Mouse (Mus musculus): Measurements from ENCODE around the gene Nos2. TPM values are rescaled to one million over a fixed set of nuclear protein-coding genes. Genes with fewer than 3 reads are reported as not detected.
A peak's percentile ranks its signal among the peaks of the same experiment; 100 is the strongest.

Nos2 gene
- total RNA-seq, 2 experiments from 2014 or later: 1.7 to 2.7 TPM

DNA sequence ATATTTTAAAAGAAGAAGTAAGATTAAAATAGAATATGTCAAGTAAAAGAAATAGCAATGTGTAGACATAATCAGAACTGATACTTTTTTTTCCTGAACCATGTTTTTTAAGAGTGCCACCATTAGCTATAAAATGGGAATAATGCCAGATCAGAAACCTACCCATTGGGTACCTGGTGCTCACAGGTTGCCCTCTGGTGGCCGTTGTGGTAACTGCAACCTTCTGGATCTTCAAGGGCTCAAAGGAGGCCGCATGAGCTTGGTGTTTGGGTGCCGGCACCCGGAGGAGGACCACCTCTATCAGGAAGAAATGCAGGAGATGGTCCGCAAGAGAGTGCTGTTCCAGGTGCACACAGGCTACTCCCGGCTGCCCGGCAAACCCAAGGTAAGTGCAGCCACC is 35.7 kb downstream of the Nos2 start:
- peak; percentile 30 to 36 for DNase-seq (ENCODE audit: low spot score in 2 of 2)

DNA sequence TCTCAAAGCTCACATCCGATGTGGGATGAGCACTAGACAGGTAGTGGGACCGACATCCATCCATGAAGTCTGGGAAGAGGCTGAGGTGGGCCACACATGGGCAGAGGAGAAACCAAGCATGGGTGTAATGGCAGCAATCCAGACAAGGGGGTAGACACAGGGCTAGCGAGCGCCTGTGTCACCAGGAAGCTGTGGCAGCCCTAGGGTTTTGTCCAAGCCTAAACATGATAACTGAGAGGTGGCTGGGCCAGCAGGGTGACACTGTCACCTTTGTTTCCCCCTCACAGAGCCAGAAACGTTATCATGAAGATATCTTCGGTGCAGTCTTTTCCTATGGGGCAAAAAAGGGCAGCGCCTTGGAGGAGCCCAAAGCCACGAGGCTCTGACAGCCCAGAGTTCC is 38.8 kb downstream of the Nos2 start:
- no peak for DNase-seq (ENCODE audit: low spot score in 2 of 2)

DNA sequence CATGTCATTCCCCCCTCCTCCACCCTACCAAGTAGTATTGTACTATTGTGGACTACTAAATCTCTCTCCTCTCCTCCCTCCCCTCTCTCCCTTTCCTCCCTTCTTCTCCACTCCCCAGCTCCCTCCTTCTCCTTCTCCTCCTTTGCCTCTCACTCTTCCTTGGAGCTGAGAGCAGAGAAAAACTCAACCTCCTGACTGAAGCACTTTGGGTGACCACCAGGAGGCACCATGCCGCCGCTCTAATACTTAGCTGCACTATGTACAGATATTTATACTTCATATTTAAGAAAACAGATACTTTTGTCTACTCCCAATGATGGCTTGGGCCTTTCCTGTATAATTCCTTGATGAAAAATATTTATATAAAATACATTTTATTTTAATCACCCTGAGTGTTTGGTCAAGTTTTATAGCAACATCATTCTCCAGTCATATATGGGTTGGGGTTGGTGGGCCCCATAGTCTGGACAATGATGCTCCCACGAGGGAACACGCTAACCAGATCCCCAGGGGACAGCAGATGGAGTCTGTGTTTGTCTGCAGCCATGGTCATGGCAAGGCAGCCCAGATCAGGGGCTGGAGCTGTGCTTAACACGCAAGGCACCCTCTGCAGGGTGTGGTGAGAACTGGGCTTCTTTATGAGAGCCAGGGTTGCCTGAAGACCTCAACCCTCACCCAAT is 39.4 kb downstream of the Nos2 start:
- DNase-seq (ENCODE audit: low spot score in 2 of 2): no peak

DNA sequence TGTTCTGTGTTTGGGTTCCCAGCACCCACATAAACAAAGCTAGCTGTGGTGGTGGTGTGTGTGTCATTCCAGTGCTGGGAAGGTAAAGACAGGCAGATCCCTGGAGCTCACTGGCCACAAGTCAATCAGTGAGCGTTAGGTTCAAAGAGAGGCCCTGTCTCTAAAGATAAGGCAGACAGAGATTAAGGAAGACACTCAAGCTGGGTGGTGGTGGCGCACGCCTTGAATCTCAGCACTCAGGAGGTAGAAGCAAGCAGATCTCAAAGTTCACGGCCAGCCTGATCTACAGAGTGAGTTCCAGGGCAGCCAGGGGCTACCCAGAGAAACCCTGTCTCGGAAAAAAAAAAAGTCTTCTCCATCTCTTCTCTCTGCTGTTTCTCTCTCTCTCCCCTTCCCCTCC is 40.6 kb downstream of the Nos2 start:
- no peak for DNase-seq (ENCODE audit: low spot score in 2 of 2)

DNA sequence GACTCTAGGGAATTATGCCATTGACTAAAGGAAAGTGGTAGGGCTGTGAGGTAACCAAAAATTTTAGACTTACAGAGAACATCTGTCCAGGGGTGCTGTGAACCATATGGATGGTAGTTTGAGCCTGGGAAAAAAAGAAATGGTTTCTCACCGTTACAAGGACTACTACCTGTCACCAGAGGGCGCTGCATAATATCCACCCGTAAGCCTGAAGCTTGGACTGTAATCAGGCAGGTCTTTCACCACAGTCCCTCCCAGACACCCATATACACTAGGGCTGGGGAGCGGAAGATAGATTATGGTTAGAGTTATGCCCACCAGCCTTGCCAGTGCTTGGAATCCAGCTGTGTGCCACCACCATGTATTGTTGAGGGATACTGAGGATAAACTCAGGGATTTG is 46.8 kb downstream of the Nos2 start:
- peak in 1 of 2 experiments; percentile 34 for DNase-seq (ENCODE audit: low spot score in 2 of 2)

DNA sequence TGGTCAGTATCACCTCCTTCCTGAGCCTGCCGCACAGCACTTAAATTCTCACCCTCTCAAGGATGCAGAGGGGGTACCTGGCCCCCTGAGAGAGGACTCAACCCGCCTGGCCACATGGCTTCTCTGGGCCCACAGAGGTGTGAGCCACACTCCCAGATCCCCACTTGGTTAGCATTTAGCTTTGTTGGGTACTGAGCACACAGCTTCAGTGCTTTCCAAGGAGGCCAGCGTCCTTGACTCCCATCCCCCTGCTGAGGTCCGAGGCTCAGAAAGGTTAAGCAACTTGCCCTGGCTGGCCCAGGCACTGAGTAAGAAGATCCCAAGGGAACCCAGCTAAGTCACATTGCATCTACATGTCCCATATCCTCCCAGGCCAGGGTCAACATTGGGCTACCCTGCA is 47.5 kb downstream of the Nos2 start:
- DNase-seq (ENCODE audit: low spot score in 2 of 2): no peak

DNA sequence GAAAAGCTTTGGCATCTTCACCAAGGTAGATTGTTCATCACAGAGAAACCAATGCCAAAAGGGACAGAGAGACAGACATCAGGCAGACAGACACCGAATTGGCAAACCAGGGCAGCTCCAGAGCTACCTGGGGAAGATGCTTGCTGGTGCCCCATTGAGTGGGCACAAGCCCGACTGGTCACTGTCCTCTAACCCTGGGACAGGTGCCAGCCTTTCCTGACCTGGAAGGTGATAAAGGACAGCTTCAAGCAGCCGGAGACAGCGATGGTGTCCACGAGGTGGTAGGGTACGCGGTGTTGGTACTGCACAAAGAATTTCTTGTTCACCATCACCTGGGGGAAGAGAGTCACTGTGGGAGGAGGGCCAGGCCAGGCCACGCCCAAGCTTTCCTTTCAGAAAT is 50.5 kb downstream of the Nos2 start:
- no peak for DNase-seq (ENCODE audit: low spot score in 2 of 2)

DNA sequence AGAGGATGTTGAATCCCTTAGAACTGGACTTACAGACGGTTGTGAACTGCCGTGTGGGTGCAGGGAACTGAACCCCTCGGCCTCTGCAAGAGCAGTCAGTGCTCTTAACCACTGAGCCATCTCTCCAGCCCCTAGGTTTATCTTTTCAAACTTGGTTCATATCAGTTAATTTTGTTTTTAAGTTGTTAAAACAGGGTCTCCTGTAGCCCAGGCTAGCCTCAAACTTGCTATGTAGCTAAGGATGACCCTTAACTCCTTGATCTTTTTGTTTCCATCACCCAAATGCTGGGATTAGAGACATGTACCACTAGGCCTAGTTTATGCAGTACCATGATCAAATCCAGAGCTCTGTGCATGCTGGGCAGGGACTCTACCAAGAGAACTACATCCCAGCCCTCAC is 51.2 kb downstream of the Nos2 start:
- no peak for DNase-seq (ENCODE audit: low spot score in 2 of 2)

DNA sequence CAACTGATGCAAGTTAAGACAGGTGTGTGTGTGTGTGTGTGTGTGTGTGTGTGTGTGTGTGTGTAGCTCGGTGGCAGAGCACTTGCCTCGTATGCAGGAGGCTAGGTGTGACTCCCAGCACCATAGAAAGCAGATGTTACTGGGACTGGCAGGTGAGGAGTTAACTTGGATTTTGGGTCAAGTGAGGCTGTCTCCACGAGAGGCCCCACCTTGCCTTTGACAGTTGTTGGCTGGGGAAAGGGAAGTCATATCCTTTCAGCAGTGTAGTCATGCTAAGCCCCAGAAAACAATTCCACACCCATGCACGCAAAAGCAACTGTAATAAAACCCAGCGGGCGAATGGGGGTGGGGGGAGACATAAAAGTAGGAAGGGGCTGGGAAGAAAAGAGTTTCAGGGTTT is 51.7 kb downstream of the Nos2 start:
- no peak for DNase-seq (ENCODE audit: low spot score in 2 of 2)

DNA sequence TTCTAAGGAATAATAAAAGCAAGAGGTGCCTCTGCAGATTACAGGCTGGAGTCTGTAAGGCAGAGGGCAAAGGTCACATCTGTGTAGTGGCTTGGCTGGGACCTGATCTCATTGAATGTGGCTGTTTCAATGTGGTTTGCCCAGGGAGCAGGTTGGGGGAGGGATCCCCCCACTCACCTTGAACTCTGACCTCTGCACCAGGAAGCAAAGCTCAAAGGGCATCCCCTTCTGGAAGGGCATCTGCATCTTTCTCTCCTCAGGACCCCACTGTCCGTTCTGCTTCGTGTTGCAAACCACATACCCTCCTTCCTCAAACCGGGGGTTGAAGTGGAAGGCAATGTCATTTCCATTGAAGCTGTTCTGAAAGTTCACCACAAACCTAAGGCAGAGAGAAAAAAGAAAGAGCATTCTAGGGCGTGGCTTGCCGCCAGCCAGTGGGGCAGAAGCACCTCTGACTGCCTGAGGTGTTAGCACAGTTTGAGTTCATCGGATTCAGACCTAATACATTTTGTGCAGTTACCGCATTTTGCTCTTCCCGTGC is 52.3 kb downstream of the Nos2 start:
- no peak for DNase-seq (ENCODE audit: low spot score in 2 of 2)

DNA sequence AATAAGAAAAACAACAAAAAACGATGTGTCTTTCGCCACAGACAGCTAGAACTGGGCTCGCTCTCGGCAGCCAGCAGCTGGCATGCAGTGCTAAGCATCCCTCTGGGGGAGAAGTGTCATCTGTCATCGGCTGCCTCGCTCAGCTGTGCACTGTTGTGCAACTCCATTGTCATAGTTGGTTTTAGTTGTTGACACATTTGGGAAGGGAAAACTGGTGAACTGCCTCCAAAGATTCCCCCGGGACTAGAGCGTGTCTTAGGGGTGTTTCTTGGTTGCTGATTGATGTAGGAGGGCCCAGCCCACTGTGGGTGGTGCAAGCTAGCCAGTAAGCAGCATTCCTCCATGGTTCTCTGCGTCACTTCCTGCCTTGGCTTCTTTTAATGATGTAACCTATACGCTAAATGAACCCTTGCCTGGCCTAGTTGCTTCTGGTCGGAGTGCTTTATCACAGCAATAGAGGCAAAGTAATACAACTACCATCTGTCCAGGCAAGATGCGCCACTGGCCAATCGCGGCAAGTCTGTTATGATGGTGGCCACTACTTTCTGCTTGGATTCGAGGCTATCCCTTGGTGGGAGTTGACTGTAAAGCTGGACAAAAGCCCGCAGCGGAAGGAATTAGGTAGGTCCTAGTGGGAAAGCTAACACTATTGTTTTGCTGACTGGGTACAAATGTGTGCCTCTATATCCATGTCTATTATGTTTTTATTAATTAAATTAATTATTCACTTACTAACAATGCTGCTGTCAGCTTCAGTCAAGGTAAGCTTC is 53.0 kb downstream of the Nos2 start:
- DNase-seq (ENCODE audit: low spot score in 2 of 2): no peak

DNA sequence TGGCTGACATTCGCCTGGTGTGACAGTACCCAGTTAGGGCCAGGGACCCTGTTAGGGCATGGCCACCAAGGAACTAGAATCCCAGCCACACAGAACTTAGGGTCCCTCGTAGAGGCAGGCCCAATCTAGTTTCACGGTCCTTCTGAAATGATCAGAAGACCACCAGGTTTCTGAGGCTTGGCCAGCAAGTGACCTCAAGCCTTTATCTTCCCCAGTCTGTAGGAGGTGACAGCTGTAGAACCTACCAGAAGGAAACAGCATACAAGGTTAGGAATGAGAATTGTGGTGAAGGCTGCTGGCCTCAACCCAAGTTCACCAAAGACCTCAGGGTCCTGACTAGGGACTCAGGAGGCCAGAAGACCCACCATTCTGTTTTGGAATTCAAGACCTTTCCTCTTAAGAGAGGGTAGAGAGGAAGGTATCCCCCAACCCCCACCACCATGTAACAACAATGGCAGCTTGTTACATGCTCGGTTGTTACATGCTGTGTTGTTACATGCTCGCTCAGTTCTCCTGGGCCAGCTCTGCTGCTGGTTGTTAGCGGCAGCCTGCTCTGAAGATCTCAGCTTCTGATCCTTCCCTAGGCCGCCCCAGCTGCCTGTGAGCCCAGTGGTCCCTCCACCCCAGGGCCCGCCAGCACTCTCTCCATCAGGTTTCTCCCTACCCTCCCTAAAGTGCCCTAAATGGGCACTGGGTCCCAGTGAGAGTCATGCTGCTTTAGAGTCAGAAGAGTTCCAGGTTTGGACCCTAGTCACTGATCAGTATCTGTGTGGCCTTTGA is 56.3 kb downstream of the Nos2 start:
- DNase-seq (ENCODE audit: low spot score in 2 of 2): no peak

DNA sequence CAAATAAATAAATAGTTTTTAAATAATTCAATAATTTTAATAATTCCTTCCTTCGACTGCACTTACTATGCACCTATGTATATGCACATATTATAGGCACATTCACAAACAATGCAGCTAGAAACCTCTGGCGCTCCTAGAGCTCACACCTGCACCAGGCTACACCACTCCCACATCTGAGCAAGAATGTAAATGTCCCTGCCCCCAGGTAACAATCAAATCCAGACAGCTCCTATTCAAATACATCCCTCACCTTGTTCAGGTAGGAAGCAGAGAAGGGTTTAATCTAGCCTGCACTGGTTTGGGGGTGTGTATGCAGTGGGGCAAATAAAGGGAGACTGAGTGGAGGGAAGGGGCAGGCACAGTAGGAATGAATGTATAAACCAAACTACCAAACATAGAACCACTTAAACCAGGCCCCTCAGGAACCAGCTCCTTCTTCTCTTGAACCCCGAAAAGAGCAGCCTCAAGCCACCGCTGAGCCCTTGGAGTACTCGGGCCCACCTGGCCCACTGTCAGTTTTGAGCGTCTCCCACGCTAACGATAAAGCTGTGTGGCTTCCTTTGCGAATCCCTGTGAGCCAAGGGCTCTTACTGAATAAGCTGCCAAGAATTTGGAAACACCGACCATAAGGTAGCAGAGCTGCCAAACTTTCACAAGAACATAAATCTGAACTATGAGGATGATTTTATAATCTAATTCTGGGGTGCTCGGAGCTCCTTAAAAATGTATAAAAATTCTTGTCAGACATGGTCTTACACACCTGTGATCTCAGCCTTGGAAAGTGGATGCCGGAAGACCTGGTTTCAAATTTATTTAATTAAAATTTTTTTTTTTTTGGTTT is 57.8 kb downstream of the Nos2 start:
- DNase-seq (ENCODE audit: low spot score in 2 of 2): no peak

DNA sequence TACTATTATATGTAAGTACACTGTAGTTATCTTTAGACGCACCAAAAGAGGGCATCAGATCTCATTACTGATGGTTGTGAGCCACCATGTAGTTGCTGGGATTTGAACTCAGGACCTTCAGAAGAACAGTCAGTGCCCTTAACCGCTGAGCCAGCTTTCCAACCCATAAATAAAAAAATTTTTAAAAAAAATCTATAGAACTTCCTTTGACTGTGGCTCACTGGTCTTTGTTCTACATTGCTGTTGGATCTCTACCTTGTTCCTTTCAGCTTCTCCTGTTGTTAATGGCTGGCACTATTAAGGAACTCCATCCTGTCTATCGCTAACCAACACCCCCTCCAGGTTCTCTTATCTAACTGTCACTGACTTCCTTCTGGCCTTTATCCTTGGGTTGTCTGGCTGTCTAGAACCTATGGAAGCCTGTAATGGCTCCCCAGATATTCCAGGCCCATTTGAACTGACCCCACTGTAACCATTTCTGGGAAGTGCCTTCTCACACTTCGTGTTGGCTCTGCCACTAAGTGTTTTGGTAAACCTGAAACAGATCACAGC is 59.6 kb downstream of the Nos2 start:
- DNase-seq (ENCODE audit: low spot score in 2 of 2): no peak

DNA sequence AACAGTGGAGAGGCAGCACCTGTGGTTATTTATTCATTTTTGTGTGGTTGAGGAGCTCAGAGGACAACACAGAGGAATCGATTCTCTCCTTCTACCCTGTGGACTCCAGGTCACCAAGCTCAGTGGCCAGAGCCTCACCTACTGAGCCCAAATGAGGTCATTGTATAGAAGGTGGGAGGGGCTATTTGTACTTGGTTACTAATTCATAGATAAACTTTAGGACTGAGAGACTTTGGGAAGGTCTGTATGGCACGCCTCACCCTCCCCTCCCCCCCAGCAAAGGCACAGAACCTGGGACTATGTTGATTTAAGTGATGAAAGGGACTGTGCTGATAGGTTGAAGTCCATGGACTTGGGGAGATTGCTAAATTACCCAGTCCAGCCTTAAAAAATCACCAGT is 61.5 kb downstream of the Nos2 start:
- no peak for DNase-seq (ENCODE audit: low spot score in 2 of 2)

DNA sequence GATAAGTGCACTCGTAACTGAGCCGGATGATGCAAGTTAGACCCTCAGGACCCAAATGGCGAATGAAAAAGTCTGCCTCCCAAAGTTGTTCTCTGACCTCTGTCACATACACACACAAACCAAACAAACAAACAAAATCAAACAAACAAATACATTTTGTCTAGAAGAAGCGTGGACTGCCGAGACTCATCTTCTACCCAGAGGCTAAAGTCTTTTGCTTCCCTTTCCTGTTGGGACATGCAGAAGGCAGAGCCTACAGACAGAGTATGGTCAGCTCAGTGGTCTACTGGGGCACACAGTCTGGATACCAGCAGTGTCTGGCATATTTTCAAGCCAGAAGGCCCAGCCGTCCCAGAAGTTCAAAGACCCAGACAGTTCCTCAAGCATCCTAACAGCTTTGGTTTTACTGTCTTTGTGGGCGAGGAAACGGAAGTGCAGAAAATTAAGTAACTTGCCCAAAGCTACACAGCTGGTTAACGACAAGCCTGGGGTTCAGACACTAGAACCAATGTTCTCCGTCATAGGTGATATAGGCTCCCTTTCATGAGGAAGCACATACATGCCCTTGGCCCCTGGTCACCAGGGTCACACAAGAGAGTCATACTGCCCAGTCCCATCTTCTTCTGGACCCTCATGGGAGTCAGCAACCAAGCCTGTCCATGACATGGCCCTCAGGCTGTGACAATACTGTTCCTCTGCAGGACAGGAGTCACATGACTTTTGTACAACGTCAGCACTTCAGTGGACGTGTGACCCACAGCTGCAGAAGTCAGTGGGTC is 62.1 kb downstream of the Nos2 start:
- DNase-seq (ENCODE audit: low spot score in 2 of 2): no peak

DNA sequence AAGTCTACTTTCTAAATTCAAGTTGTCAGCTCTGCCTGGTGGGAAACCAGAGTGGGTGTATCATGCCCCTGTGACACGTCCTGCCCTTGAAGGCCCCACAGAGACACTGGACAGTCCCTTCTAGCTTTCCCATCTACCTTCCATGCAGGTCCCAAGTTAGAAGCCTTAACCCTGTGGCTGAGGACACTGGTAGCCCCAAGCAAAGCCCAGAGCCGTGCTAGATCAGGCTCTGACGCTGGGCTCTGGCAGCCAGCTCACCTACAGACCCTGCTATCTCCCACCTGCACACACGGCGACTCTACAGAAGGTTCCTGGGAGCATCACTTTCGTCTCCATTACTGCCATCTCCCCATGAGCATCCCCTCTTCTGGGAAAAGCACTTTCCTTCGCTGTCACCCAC is 63.0 kb downstream of the Nos2 start:
- DNase-seq (ENCODE audit: low spot score in 2 of 2): no peak

DNA sequence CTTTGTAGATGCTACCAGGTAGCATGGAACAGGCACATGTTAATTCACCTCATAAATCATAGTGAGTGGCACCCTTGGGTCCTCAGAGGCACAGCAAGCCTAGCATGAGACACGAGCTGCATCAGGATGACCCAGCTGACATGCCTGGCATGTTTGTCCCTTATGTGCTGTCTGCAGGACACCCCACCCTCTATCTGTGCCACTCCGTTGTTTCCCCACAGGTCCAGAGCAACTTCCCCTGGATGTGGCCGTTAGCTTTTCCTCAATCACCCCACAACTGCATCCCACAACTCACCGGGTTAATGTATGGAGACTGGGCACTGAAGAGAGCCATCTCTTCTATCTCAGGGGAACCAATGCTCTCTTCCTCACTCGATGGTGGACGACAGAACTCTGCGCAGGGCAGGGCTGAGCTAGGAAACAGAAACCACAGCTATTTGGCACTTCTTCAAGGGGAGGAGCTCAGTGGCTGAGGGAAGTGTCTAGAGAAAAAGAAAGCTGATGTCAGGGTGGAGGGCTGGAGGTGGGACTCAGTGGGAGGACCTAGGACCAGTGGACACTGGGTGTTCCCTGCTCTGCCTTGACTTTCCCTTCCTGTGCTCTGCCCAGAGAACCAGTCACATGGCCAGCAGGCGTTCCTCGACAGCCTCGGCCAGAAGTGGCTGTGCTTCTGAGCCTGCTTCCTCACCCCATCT is 64.0 kb downstream of the Nos2 start, which contains the start of gene Lgals9:
Gene Lgals9, minus strand, starts transcription at position 464 of the 695 bp plus-strand sequence.
- DNase-seq (ENCODE audit: low spot score in 2 of 2): peak in 1 of 2 experiments; percentile 34

DNA sequence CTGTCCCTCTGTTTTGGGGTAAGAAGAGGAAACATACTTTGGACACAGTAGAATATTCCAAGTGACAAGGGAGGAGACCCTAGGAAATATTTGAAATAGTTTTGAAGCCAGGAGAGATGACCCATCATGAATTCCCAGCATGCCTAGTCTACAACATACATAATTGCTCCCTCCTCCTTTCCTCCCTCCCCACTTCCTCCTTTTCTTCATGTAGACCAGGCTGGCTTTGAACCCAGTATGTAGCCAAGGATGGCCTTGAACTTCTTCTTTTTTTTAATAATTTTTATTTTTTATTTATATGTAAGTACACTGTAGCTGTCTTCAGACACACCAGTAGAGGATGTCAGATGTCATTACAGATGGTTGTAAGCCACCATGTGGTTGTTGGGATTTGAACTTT is 64.9 kb downstream of the Nos2 start:
- no peak for DNase-seq (ENCODE audit: low spot score in 2 of 2)
